Mouse (Mus musculus) fat pad, adult 2 months (tissue): ENCODE data around the gene Selenbp2.
"Not testable (repeated sequence)": the region's sequence is repeated elsewhere in the genome, so short reads cannot be mapped to it uniquely, and the experiment has no call there.

Experiments used
- DNase-seq: peaks from one replicate; pipeline ENCODE4 v3.0.0-alpha.2; 2011; ENCODE audit warnings: low read depth, low spot score; ENCODE audit errors: extremely low read depth

Selenbp2 gene

DNA sequence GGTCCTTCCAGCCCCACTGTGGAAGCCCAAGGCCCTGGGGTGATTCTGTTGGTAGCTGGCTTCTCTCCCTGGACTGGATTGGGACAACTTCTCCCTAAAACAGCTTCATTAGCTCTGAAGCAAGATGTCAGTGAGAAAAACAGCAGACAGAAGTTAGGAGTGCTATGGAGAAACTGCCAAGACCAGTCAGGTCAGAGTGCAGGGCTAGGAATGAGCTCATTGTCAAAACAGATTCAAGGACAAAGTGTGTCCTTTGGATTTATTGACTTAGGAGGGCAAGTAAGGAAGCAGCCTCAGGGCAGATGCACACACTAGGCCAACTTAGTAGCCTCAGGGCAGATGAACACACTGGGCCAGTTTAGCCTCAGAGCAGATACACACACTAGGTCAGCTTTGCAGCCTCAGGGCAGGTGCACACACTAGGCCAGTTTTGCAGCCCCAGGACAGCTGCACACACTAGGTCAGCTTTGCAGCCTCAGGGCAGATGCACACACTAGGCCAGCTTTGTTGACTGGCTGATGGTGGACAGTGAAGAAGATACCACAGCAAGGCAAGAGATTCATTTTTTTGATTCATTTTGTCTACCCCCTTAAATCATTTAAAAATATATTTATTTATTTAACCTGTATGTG, 2.6 kb upstream of the Selenbp2 start:
- no peak for DNase-seq

DNA sequence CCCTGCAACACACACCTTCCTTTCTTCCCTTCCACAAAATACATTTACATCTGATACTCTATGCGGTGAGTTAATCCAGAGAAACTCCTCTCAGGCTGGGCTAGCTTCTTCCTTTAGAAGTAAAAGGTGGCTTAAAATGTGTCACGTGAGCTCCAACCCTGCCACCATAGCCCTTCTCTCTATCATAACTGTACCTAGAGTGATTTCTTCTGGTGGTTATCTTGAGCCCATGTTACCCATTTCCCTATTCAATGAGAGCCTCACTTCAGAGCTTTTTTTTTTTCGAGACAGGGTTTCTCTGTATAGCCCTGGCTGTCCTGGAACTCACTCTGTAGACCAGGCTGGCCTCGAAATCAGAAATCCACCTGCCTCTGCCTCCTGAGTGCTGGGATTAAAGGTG, 1.7 kb upstream of the Selenbp2 start:
- not testable (repeated sequence) for DNase-seq

DNA sequence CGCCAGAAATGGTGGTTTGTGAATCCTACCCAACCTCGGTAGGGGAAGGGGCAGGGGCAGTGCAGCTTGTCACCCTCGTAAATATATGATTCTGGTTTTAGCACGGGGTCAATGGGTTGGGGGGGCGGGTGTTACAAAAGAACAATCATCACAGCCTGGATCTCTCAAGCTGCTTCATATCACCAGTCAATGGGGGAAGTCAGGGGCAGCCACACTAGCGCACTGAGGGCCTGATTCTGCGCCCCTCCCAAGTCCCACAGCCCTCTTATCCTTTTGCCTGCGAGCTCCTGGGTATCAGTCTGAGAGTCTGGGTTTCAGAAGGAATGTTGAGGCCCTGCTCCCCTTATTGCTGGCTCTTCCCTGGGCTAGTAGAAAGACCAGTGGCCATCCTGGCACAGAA, 518 bp downstream of the Selenbp2 start:
- not testable (repeated sequence) for DNase-seq

DNA sequence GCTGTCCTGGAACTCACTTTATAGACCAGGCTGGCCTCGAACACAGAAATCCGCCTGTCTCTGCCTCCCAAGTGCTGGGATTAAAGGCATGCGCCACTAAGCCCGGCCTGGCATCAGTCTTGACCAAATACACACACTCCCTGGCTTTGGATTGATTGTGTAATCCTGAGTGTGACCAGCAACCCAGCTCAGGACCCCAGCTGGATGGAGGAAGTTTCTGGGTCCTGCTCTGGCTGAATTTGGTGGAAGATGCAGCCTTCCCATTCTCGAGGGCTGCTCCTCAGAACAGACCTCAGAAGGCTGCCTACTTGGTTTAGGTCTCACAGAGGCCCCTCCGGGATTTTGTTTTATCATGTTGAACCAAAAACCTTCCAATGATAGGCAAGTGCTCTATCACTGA, 2.2 kb downstream of the Selenbp2 start:
- not testable (repeated sequence) for DNase-seq

DNA sequence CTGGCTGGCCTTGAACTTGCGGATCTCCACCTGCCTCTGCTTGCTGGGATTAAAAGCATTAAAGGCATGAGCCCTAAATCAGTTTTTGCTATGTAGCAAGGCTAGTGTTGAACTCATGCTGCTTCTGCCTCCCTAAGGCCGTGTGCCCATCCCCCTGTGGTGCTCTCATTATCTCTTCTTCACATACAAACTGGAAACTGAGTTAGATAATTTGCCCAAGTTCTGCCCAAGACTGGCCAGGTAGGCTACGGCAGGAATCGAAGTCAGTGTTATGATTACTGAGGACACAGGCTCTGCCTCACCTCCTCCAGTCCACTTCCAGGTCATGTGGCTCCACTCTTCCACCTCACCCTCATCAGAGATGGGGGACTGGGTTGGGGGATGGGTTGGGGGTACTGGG, 2.9 kb downstream of the Selenbp2 start:
- not testable (repeated sequence) for DNase-seq

DNA sequence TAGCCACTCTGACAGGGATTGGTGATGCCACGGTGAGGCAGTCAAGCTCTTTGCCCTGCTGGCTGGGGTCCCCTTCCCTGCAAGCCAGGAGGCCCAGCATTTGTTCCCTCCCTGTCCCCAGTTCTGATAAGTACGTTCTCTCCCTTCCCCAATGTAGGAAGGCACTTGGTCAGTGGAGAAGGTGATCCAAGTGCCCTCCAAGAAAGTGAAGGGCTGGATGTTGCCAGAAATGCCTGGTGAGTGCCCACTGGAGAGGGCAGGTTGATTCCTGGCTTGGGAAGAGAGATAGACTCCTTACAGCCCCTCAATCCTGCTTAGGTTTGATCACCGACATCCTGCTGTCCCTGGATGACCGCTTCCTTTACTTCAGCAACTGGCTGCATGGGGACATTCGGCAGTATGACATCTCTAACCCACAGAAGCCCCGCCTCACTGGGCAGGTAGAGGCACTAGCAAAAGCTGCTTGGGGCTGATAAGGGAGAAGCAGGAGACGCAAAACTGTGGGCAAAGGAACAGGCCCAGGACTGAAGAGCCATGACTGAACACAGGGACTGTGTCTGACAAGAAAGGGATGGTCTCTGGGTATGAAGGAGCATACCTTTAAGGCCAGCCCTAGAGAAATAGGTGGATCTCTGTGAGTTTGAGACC, 8.9 kb downstream of the Selenbp2 start:
- not testable (repeated sequence) for DNase-seq

DNA sequence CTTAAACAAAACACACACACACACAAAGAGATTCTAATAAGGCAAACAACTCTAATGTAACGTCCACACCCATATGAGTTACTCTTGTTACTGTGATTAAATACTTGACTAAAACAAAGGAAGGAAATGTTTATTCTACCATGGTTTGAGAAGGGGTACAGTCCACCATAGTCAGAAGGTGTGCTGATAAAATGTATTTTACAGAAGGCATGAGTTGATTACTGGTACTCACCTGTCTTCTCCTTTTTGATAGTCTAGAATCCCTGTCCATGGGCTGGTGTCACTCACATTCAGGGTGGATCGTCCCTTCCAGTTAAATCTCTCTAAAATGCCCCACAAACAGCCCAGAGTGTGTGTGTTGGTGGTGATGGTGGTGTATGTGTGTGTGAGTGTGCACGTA, 9.5 kb downstream of the Selenbp2 start:
- no peak for DNase-seq

DNA sequence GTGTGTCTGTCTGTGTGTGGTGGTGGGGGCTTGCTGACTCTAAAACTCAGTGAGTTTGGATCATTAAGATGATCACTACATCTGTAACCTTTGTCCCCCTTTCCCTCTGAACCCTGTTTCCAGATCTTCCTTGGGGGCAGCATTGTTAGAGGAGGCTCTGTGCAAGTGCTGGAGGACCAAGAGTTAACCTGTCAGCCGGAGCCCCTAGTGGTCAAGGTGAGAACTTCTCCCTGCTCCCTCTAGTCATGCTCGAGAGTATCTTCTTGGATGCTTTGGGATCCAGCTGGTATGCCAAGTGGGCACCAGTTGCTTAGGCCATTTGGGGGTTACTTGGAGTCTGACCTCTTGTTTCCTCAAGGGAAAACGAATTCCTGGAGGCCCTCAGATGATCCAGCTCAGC, 10.0 kb downstream of the Selenbp2 start:
- not testable (repeated sequence) for DNase-seq

DNA sequence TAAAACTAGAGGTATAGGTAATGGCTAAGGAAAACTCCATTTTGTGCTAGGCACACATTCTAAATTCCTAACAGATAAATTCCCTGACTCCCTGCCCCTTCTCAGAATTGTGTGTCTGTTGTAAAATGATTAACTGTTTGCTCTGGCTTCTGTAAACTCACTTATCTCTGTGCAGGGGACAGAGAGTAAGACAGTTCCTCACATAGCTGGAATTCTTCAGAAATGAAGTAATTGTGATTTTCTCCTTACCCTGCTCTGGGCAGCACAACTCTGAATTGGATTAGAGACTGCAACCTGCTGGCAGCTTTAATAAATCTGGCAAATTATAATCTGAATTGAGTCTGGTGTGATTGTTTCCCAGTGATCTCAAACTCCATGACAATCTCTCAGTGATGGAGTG, 17.2 kb downstream of the Selenbp2 start:
- DNase-seq = not testable (repeated sequence)

DNA sequence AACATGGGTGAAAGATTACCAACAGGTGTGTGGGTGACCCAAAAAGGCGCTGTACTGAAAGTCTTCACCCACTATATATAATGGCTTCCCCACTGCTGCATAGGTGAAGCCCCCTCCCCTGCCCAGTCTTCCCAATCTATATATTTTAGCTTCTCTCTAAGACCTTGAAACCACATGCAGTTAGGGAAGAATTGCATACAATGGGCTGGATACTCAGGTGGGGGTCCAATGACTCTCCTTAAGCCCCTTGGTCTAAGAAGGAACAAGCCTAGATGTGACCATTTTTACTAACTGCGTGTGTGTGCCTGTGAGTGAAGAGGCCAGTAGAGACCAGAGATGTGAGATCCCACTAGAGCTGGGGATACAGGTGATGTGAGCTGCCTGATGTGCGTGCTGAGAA, 20.1 kb downstream of the Selenbp2 start:
- DNase-seq = not testable (repeated sequence)

DNA sequence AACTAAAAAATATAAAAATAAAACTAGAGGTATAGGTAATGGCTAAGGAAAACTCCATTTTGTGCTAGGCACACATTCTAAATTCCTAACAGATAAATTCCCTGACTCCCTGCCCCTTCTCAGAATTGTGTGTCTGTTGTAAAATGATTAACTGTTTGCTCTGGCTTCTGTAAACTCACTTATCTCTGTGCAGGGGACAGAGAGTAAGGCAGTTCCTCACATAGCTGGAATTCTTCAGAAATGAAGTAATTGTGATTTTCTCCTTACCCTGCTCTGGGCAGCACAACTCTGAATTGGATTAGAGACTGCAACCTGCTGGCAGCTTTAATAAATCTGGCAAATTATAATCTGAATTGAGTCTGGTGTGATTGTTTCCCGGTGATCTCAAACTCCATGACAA, 24.9 kb downstream of the Selenbp2 start:
- DNase-seq = not testable (repeated sequence)

DNA sequence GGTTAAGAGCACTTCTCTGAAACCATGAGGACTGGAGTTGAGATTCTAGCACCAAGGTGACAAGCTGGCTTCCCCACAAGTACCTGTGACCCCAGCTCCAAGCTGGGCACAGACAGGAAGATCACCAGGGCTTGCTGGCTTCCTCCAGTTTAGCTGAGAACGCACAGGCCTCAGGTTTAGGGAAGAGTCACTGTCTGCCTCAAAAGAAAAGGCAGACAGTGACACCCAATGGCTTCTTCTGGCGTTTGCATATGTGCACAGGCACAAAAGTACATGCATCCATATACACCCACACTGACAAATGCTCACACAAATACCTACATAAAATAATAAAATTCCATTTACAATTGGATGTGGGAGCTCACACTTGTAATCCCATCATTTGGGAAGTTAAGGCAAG, 30.3 kb downstream of the Selenbp2 start:
- not testable (repeated sequence) for DNase-seq

DNA sequence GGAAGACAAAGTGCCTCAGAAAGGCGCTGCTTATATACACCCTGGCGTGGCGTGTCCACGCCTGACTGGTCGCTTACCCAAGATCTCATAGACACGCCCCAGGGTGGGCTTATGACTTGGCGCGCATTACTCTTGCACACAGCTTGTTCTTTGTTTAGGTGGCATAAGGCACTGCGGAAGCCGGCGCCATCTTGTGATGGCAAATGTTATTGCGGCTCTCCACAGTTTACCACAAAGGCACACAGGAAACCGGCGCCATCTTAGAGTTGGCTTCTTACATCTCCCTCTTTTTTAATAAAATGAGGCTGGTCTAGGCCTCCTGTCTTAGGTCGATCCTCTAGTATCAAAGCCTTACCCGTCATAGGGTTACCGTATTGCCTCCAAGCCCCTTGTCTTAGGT, 52.3 kb downstream of the Selenbp2 start:
- DNase-seq = no peak
